Mouse (Mus musculus): ENCODE results near the gene Sh3bgrl. TPM values are rescaled to one million over a fixed set of nuclear protein-coding genes. Genes with fewer than 3 reads are reported as not detected.

Sh3bgrl gene
- total RNA-seq (2014; fragmentation: Nextera tagmentation) (101 and 104 TPM in 2 replicates), total RNA-seq (2017) (137 and 174 TPM in 2 replicates)

- peak; percentile 100 for ATAC-seq (replicated peaks; ENCODE audit: low FRiP score, low TSS enrichment, poor library complexity, severe bottlenecking)
Measured at GRCm38 (mm10) chrX:109095245-109096242, at the start of gene Sh3bgrl. Gene Sh3bgrl (plus strand): TSS chrX:109095365.

GRCm38 (mm10) chrX:109047773-109048172, 47.4 kb upstream of the Sh3bgrl start:
- no peak for ATAC-seq (replicated peaks; ENCODE audit: low FRiP score, low TSS enrichment, poor library complexity, severe bottlenecking)

GRCm38 (mm10) chrX:109071719-109072118, 23.4 kb upstream of the Sh3bgrl start:
- peak; percentile 81; the same call in 1 of the 2 replicates for ATAC-seq (replicated peaks; ENCODE audit: low FRiP score, low TSS enrichment, poor library complexity, severe bottlenecking)

- ATAC-seq (replicated peaks; ENCODE audit: low FRiP score, low TSS enrichment, poor library complexity, severe bottlenecking), result no peak
Measured at GRCm38 (mm10) chrX:109075716-109076115, 19.4 kb upstream of the Sh3bgrl start.

GRCm38 (mm10) chrX:109076355-109076754, 18.8 kb upstream of the Sh3bgrl start:
- ATAC-seq (replicated peaks; ENCODE audit: low FRiP score, low TSS enrichment, poor library complexity, severe bottlenecking), result peak; percentile 84

- peak; percentile 59; the same call in 1 of the 2 replicates for ATAC-seq (replicated peaks; ENCODE audit: low FRiP score, low TSS enrichment, poor library complexity, severe bottlenecking)
Measured at GRCm38 (mm10) chrX:109079354-109079753, 15.8 kb upstream of the Sh3bgrl start.

GRCm38 (mm10) chrX:109087073-109087472, 8.1 kb upstream of the Sh3bgrl start:
- ATAC-seq (replicated peaks; ENCODE audit: low FRiP score, low TSS enrichment, poor library complexity, severe bottlenecking), result no peak

- no peak for ATAC-seq (replicated peaks; ENCODE audit: low FRiP score, low TSS enrichment, poor library complexity, severe bottlenecking)
Measured at GRCm38 (mm10) chrX:109094800-109095199, 365 bp upstream of the Sh3bgrl start.

GRCm38 (mm10) chrX:109098511-109098910, 3.3 kb downstream of the Sh3bgrl start:
- peak; percentile 69 for ATAC-seq (replicated peaks; ENCODE audit: low FRiP score, low TSS enrichment, poor library complexity, severe bottlenecking)

- no peak for ATAC-seq (replicated peaks; ENCODE audit: low FRiP score, low TSS enrichment, poor library complexity, severe bottlenecking)
Measured at GRCm38 (mm10) chrX:109100441-109100840, 5.3 kb downstream of the Sh3bgrl start.

GRCm38 (mm10) chrX:109108117-109108805, 13.1 kb downstream of the Sh3bgrl start:
- no peak for ATAC-seq (replicated peaks; ENCODE audit: low FRiP score, low TSS enrichment, poor library complexity, severe bottlenecking)

GRCm38 (mm10) chrX:109112885-109113284, 17.7 kb downstream of the Sh3bgrl start:
- no peak for ATAC-seq (replicated peaks; ENCODE audit: low FRiP score, low TSS enrichment, poor library complexity, severe bottlenecking)

- ATAC-seq (replicated peaks; ENCODE audit: low FRiP score, low TSS enrichment, poor library complexity, severe bottlenecking), result peak; percentile 65; the same call in 1 of the 2 replicates
Measured at GRCm38 (mm10) chrX:109113401-109114280, 18.5 kb downstream of the Sh3bgrl start.

GRCm38 (mm10) chrX:109119829-109120826, 25.0 kb downstream of the Sh3bgrl start:
- ATAC-seq (replicated peaks; ENCODE audit: low FRiP score, low TSS enrichment, poor library complexity, severe bottlenecking), result no peak

- ATAC-seq (replicated peaks; ENCODE audit: low FRiP score, low TSS enrichment, poor library complexity, severe bottlenecking), result no peak
Measured at GRCm38 (mm10) chrX:109121161-109121560, 26.0 kb downstream of the Sh3bgrl start.

GRCm38 (mm10) chrX:109122670-109123069, 27.5 kb downstream of the Sh3bgrl start:
- no peak for ATAC-seq (replicated peaks; ENCODE audit: low FRiP score, low TSS enrichment, poor library complexity, severe bottlenecking)

- ATAC-seq (replicated peaks; ENCODE audit: low FRiP score, low TSS enrichment, poor library complexity, severe bottlenecking), result no peak
Measured at GRCm38 (mm10) chrX:109123762-109124161, 28.6 kb downstream of the Sh3bgrl start.

- peak; percentile 93 for ATAC-seq (replicated peaks; ENCODE audit: low FRiP score, low TSS enrichment, poor library complexity, severe bottlenecking)
Measured at GRCm38 (mm10) chrX:109126847-109127246, 31.7 kb downstream of the Sh3bgrl start.

Data from megakaryocyte-erythroid progenitor cell, adult 5-6 weeks (primary cell).